Mouse (Mus musculus): Measurements from ENCODE around the gene Vmn1r45.
"Not testable (repeated sequence)": the region's sequence is repeated elsewhere in the genome, so short reads cannot be mapped to it uniquely, and the experiment has no call there.

Gene Vmn1r45

GRCm38 (mm10) chr6:89940498-89940897 is at the start of gene Vmn1r45:
Gene Vmn1r45, minus strand, starts transcription at chr6:89940598.
- DNase-seq (ENCODE audit: low read depth, low spot score) = not testable (repeated sequence)

GRCm38 (mm10) chr6:89985989-89986388 is 45.6 kb upstream of the Vmn1r45 start:
- no peak for DNase-seq (ENCODE audit: low read depth, low spot score)

- DNase-seq (ENCODE audit: low read depth, low spot score) = no peak
Measured at GRCm38 (mm10) chr6:89969013-89969412, 28.6 kb upstream of the Vmn1r45 start, which contains the start of gene Vmn1r46. Gene Vmn1r46, plus strand, starts transcription at chr6:89969313.

GRCm38 (mm10) chr6:89966341-89966740 is 25.9 kb upstream of the Vmn1r45 start:
- no peak for DNase-seq (ENCODE audit: low read depth, low spot score)

- no peak for DNase-seq (ENCODE audit: low read depth, low spot score)
Measured at GRCm38 (mm10) chr6:89953556-89953955, 13.2 kb upstream of the Vmn1r45 start.

GRCm38 (mm10) chr6:89940926-89941325 is 528 bp upstream of the Vmn1r45 start:
- DNase-seq (ENCODE audit: low read depth, low spot score) = no peak

GRCm38 (mm10) chr6:89883812-89884211 is 56.6 kb downstream of the Vmn1r45 start:
- no peak for DNase-seq (ENCODE audit: low read depth, low spot score)

GRCm38 (mm10) chr6:89883360-89883759 is 57.0 kb downstream of the Vmn1r45 start, which contains the start of gene Vmn1r44:
Gene Vmn1r44, plus strand, starts transcription at chr6:89883660.
- no peak for DNase-seq (ENCODE audit: low read depth, low spot score)
